Mouse (Mus musculus) cortical plate, adult 2 months (tissue): ENCODE measurements around the gene Cyp1b1.

Experiments
- CTCF ChIP-seq: fragments of 200-500 bp; IDR thresholded peaks from 2 replicates; pipeline ENCODE4 v1.5.1; 2011; ENCODE audit warnings: mild to moderate bottlenecking, control low read depth, low read length; ENCODE audit not compliant: insufficient read depth; ENCODE audit errors: extremely low read depth
- POLR2A ChIP-seq: fragments of 200-500 bp; IDR thresholded peaks from 2 replicates; pipeline ENCODE4 v1.6.1; 2011; ENCODE audit warnings: mild to moderate bottlenecking, low read length, control low read depth; ENCODE audit not compliant: insufficient read depth; ENCODE audit errors: extremely low read depth

DNA sequence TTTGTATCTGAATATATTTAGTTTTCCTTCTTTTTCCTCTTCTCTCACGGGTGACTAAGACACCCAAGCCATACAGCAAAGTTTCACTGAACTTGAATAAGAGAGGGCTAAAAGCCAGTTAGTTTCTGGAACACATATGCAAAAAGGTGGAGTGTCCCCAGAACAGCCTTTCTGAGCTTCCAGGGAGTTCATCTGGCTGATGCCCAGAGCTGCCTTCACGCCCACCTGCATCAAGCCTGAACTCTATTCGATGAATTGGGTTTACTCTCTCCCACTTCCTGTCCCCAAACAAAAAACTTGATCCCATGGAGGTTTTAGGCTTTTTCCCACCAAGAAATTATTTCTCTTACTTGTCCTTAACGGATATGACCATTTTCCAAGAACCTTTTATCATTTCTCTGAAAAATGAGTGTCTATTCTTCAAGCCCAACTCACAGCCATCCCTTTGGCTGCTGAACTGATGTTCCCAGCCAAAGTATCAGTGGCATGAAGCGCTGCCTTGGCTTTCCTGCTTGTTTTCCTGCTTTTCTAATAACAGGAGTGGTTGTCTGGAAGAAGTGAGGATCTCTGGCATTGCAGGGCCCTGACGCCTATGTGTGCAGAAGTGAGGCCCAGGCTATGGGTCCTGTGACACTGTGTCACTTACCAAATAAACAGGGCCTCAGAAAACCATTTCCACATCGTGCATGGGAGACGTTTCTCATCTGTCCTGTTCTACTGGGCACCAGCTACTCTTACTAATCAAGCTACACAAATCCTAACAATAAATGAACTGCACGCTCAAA, 9.0 kb downstream of the Cyp1b1 start:
- TF ChIP-seq POLR2A (no peak), CTCF (no peak)
